Mouse (Mus musculus) lung, adult 2 months (tissue): ENCODE data around the gene Znhit2.

Experiments used
- CTCF ChIP-seq: fragments of 200-500 bp; IDR thresholded peaks from 2 replicates; pipeline ENCODE4 v1.5.1; 2011; ENCODE audit warnings: mild to moderate bottlenecking, low read length, control low read depth; ENCODE audit not compliant: insufficient read depth
- POLR2A ChIP-seq: fragments of 200-500 bp; IDR thresholded peaks from 2 replicates; pipeline ENCODE4 v1.6.1; 2011; ENCODE audit warnings: low read depth, mild to moderate bottlenecking, control low read depth, low read length, borderline replicate concordance; ENCODE audit errors: extremely low read depth

DNA sequence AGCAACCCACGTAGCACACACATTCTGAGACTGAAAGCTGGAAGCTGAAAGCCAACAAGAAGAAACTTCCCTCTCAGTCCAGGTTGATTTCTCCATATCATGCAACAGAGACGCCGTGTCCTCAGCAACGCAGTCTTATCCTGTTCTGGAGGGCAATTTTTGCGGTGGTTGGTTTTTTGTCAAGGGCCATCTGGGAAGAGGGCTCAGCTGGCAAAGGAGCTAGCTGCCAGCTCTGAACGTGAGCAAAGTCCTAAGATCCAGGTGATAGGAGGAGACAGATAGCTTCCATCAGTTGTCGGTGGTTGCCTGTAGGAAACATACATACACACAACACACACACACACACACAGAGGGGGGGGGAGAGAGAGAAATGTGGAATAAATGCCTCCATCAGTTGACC, 22.7 kb upstream of the Znhit2 start:
- TF ChIP-seq POLR2A, result no peak
- no peak for TF ChIP-seq CTCF
